Mouse (Mus musculus) myocyte (in vitro differentiated cells): Measurements from ENCODE around the gene Olfr578. TPM values are rescaled to one million over a fixed set of nuclear protein-coding genes. Genes with fewer than 3 reads are reported as not detected.

Source experiments
- H3K27me3 ChIP-seq: one replicate; pipeline ENCODE4 v1.6.1; 2011; ENCODE audit not compliant: control insufficient read depth, insufficient read depth, insufficient read length
- H3K36me3 ChIP-seq: one replicate; pipeline ENCODE4 v1.6.1; 2011; ENCODE audit not compliant: control insufficient read depth, insufficient read depth
- H3K4me2 ChIP-seq: one replicate; pipeline ENCODE4 v1.6.1; 2011; ENCODE audit warnings: low read depth, control low read depth
- H3K4me3 ChIP-seq: one replicate; pipeline ENCODE4 v1.5.1; 2011; ENCODE audit warnings: mild to moderate bottlenecking, control low read depth, moderate library complexity
- H3K79me2 ChIP-seq: one replicate; pipeline ENCODE4 v1.6.1; 2011; ENCODE audit not compliant: control insufficient read depth, insufficient read depth
- H3ac ChIP-seq: one replicate; pipeline ENCODE4 v1.6.1; 2011; ENCODE audit not compliant: control insufficient read depth, insufficient read length
- CEBPB ChIP-seq: IDR thresholded peaks from 2 replicates; pipeline ENCODE4 v1.6.1; 2011; ENCODE audit warnings: mild to moderate bottlenecking, moderate library complexity; ENCODE audit not compliant: poor library complexity, insufficient read depth, severe bottlenecking
- E2F4 ChIP-seq: IDR thresholded peaks from one replicate; pipeline ENCODE4 v1.6.1; 2011; ENCODE audit warnings: mild to moderate bottlenecking, control low read depth, moderate library complexity; ENCODE audit not compliant: insufficient read depth
- MAX ChIP-seq: IDR thresholded peaks from one replicate; pipeline ENCODE4 v1.6.1; 2011; ENCODE audit warnings: low read depth, mild to moderate bottlenecking, control low read depth
- MYOD1 ChIP-seq, 3 experiments: IDR thresholded peaks; one replicate each; pipeline ENCODE4 v1.6.1; 2011; ENCODE audit warnings: control low read depth in 2 of 3, low read depth in 2 of 3, mild to moderate bottlenecking in 2 of 3, moderate library complexity in 1 of 3; ENCODE audit not compliant: insufficient read length in 2 of 3, control insufficient read depth in 1 of 3
- MYOG ChIP-seq, 3 experiments: IDR thresholded peaks; one replicate each; pipeline ENCODE4 v1.6.1; 2011; ENCODE audit warnings: control low read depth in 2 of 3, low read depth in 2 of 3, mild to moderate bottlenecking in 2 of 3; ENCODE audit not compliant: insufficient read length in 2 of 3, control insufficient read depth in 1 of 3, insufficient read depth in 1 of 3
- POLR2A ChIP-seq: IDR thresholded peaks from one replicate; pipeline ENCODE4 v1.6.1; 2011; ENCODE audit warnings: low read depth, mild to moderate bottlenecking, control low read depth, moderate library complexity; ENCODE audit not compliant: insufficient read length
- POLR2AphosphoS2 ChIP-seq: IDR thresholded peaks from one replicate; pipeline ENCODE4 v1.6.1; 2011; ENCODE audit warnings: low read depth, control low read depth; ENCODE audit not compliant: insufficient read length
- REST ChIP-seq: IDR thresholded peaks from one replicate; pipeline ENCODE4 v1.6.1; 2011; ENCODE audit warnings: mild to moderate bottlenecking, control low read depth, moderate library complexity; ENCODE audit not compliant: insufficient read depth, insufficient read length
- SRF ChIP-seq: IDR thresholded peaks from one replicate; pipeline ENCODE4 v1.6.1; 2011; ENCODE audit warnings: low read depth; ENCODE audit not compliant: control insufficient read depth, insufficient read length
- TCF12 ChIP-seq: IDR thresholded peaks from one replicate; pipeline ENCODE4 v1.6.1; 2011; ENCODE audit warnings: mild to moderate bottlenecking, control low read depth; ENCODE audit not compliant: poor library complexity, insufficient read depth, severe bottlenecking
- TCF3 ChIP-seq: IDR thresholded peaks from one replicate; pipeline ENCODE4 v1.6.1; 2011; ENCODE audit warnings: low read depth, control low read depth; ENCODE audit not compliant: insufficient read length
- USF1 ChIP-seq: IDR thresholded peaks from one replicate; pipeline ENCODE4 v1.6.1; 2011; ENCODE audit warnings: low read depth, mild to moderate bottlenecking, control low read depth, moderate library complexity
- polyA plus RNA-seq: library from polyadenylated mRNA; unstranded; fragments of >200 nt; fragmentation: generic; extraction: Trizol; gene quantifications from one replicate; pipeline ENCODE4 v1.2.1, GENCODE M21; 2012; ENCODE audit warnings: missing spikeins

The Olfr578 gene
- polyA plus RNA-seq, 1 experiment, result not detected

DNA sequence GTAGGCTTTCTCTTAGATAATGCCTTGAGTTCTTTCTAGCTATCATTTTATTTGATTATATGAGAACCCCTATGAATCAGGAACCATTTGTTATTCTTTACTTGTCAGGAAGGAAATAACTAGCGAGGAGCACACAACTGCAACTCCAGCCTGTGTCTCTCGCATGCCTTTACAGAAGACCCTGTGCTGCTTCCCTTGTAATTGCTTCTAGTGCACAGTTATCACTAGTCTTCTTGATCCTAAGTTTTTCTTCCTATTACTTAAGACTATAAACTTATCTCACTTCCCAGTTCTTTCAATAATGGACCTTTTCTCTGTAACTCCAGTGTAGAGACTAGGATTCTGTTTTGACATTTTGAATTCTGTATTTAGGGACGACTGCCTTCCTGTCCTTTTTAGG lies 31.0 kb downstream of the Olfr578 start:
- Histone ChIP-seq H3K27me3 (no peaks in the 10 kb centered on the region), H3K79me2 (no peaks in the 10 kb centered on the region), H3K4me3 (no peak overlapping the region), H3K36me3 (no peaks in the 10 kb centered on the region), H3K4me2 (no peak overlapping the region), H3ac (no peak overlapping the region)
- TF ChIP-seq CEBPB (no peak), POLR2A (no peak), E2F4 (no peak), SRF (no peak), MYOD1 (IDR thresholded peaks at IDR 0.05; ENCODE audit: control insufficient read depth in 1 of 3, insufficient read length in 2 of 3, low read depth in 2 of 3) (no peak), MYOG (IDR thresholded peaks at IDR 0.05; ENCODE audit: control insufficient read depth in 1 of 3, insufficient read depth in 1 of 3, insufficient read length in 2 of 3, low read depth in 2 of 3) (no peak), POLR2AphosphoS2 (no peak), TCF12 (no peak), MAX (no peak), TCF3 (no peak), USF1 (no peak), REST (no peak)

DNA sequence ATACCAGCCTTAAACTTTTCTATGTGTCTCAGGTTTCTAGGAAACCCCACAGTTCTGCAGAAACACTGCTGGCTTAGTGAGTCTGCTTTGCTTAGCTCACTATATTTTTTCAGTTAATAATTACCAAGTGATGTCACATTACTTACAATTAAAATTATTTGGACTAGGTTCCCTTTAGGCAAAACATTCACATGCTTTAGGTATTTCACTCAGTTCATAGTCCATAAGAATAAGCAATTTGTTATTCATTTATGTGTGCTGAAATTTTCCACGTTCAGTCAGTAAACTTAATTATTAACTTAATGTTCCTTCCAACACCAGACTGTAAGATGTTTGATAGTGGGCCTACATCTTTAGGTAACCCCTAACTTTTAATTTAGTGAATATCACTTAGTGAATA lies 38.4 kb downstream of the Olfr578 start:
- Histone ChIP-seq H3K79me2 (no peaks in the 10 kb centered on the region), H3K4me3 (no peak overlapping the region), H3K36me3 (no peaks in the 10 kb centered on the region), H3ac (no peak overlapping the region), H3K27me3 (no peaks in the 10 kb centered on the region), H3K4me2 (no peak overlapping the region)
- TF ChIP-seq REST, result no peak
- no peak for TF ChIP-seq E2F4
- no peak for TF ChIP-seq MAX
- no peak for TF ChIP-seq TCF3
- TF ChIP-seq SRF, result no peak
- no peak for TF ChIP-seq MYOD1 (IDR thresholded peaks at IDR 0.05; ENCODE audit: control insufficient read depth in 1 of 3, insufficient read length in 2 of 3, low read depth in 2 of 3)
- TF ChIP-seq CEBPB, result no peak
- TF ChIP-seq USF1, result no peak
- no peak for TF ChIP-seq POLR2AphosphoS2
- TF ChIP-seq POLR2A, result no peak
- no peak for TF ChIP-seq TCF12
- no peak for TF ChIP-seq MYOG (IDR thresholded peaks at IDR 0.05; ENCODE audit: control insufficient read depth in 1 of 3, insufficient read depth in 1 of 3, insufficient read length in 2 of 3, low read depth in 2 of 3)

DNA sequence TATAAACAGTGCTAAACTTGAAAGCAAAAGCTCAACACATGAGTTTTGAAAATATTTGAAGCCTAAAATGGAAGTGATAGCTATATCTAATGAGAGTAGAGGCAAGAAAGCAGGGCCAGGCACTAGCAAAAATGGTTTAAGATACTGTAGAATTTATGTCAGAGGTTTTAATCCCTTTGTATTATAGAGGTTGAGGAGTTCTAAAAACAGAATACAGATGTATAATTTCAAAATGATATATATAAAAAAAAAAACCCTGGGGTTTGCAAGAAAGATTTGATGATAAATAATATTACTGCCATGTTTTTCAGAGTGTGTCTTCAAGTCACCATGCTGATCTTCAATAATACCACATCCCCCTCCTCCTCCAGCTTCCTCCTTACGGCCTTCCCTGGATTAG lies 41.0 kb downstream of the Olfr578 start, which contains the start of gene Olfr574:
Gene Olfr574, plus strand, starts transcription at position 301 of the 400 bp plus-strand sequence.
- no peaks in the 10 kb centered on the region for H3K79me2 ChIP-seq
- H3ac ChIP-seq, result no peak within 1 kb of the TSS
- H3K4me2 ChIP-seq, result no peak within 1 kb of the TSS
- no peaks in the 10 kb centered on the region for H3K27me3 ChIP-seq
- H3K36me3 ChIP-seq, result no peaks in the 10 kb centered on the region
- TF ChIP-seq TCF3 (no peak), TCF12 (no peak), MYOG (IDR thresholded peaks at IDR 0.05; ENCODE audit: control insufficient read depth in 1 of 3, insufficient read depth in 1 of 3, insufficient read length in 2 of 3, low read depth in 2 of 3) (no peak), SRF (no peak), REST (no peak), MAX (no peak)
- H3K4me3 ChIP-seq, result no peak within 1 kb of the TSS

DNA sequence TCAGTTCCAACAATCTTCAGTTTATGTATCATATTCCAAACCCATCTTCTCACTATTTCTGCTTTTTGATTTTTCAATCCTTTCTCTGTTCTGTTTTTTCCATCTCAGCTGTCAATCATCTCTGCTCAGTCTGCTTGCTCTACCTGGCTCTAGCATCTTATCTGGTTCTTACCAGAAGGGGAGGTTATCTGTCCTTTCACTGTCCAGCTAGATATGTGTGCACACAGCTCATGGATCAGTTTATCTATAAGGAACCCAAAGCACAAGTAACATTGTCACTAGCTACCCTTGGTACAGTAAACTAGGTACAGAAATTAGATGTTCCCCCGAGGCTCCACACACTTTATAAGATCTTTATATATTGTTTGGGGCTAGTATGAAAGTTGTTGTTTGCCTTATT lies 45.7 kb downstream of the Olfr578 start:
- no peak overlapping the region for H3ac ChIP-seq
- no peak overlapping the region for H3K4me2 ChIP-seq
- H3K4me3 ChIP-seq, result no peak overlapping the region
- H3K27me3 ChIP-seq, result no peaks in the 10 kb centered on the region
- no peak for TF ChIP-seq E2F4
- no peak for TF ChIP-seq MAX
- no peak for TF ChIP-seq MYOG (IDR thresholded peaks at IDR 0.05; ENCODE audit: control insufficient read depth in 1 of 3, insufficient read depth in 1 of 3, insufficient read length in 2 of 3, low read depth in 2 of 3)
- no peaks in the 10 kb centered on the region for H3K79me2 ChIP-seq
- no peaks in the 10 kb centered on the region for H3K36me3 ChIP-seq

DNA sequence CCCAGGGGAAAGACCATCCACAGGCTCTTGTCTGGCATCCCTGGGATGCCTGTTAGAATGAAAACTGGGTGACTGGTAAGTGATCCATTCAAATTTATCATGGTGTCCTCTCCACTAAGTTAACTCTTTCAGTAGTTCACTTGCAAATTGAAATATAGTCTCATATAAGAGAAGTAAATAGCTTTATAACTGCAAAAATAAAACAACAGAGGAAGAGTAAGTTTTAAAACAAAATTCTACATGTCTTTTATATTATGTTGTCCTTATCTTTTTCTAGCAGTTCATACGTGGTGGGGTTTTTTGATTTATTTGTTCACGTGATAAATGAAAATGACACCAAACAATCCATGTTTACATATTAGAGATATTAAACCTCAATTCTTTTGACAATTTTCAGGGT lies 46.6 kb downstream of the Olfr578 start, which contains the start of gene Olfr573-ps1:
Gene Olfr573-ps1, minus strand, starts transcription at position 101 of the 400 bp plus-strand sequence.
- Histone ChIP-seq H3K27me3 (no peaks in the 10 kb centered on the region), H3K36me3 (no peaks in the 10 kb centered on the region), H3K79me2 (no peaks in the 10 kb centered on the region), H3ac (no peak within 1 kb of the TSS), H3K4me3 (no peak within 1 kb of the TSS), H3K4me2 (no peak within 1 kb of the TSS)
- TF ChIP-seq MYOD1 (IDR thresholded peaks at IDR 0.05; ENCODE audit: control insufficient read depth in 1 of 3, insufficient read length in 2 of 3, low read depth in 2 of 3) (no peak), TCF3 (no peak), TCF12 (no peak), REST (no peak), USF1 (no peak), SRF (no peak), MAX (no peak), E2F4 (no peak), POLR2A (no peak), MYOG (IDR thresholded peaks at IDR 0.05; ENCODE audit: control insufficient read depth in 1 of 3, insufficient read depth in 1 of 3, insufficient read length in 2 of 3, low read depth in 2 of 3) (no peak), CEBPB (no peak)

Other genes starting within 250 kb of the Olfr578 start
- not detected for gene Olfr560, start 230.0 kb downstream of the Olfr578 start, polyA plus RNA-seq
- not detected for gene Olfr78, start 229.9 kb downstream of the Olfr578 start, polyA plus RNA-seq
- gene Olfr561, start 218.1 kb downstream of the Olfr578 start, polyA plus RNA-seq, result not detected
- gene Olfr564, start 185.8 kb downstream of the Olfr578 start, polyA plus RNA-seq, result not detected
- not detected for gene Olfr566, start 130.6 kb downstream of the Olfr578 start, polyA plus RNA-seq
- not detected for gene Olfr568, start 112.2 kb downstream of the Olfr578 start, polyA plus RNA-seq
- not detected for gene Olfr569, start 98.4 kb downstream of the Olfr578 start, polyA plus RNA-seq
- gene Olfr570, start 94.7 kb downstream of the Olfr578 start, polyA plus RNA-seq, result not detected
- gene Olfr571, start 71.8 kb downstream of the Olfr578 start, polyA plus RNA-seq, result not detected
- not detected for gene Olfr572, start 64.9 kb downstream of the Olfr578 start, polyA plus RNA-seq
- not detected for gene Olfr573-ps1, start 46.7 kb downstream of the Olfr578 start, polyA plus RNA-seq
- gene Olfr574, start 40.9 kb downstream of the Olfr578 start, polyA plus RNA-seq, result not detected
- not detected for gene Olfr575, start 30.5 kb downstream of the Olfr578 start, polyA plus RNA-seq
- not detected for gene Olfr576, start 26.7 kb downstream of the Olfr578 start, polyA plus RNA-seq
- not detected for gene Olfr577, start 13.4 kb downstream of the Olfr578 start, polyA plus RNA-seq
- gene Olfr582, start 48.7 kb upstream of the Olfr578 start, polyA plus RNA-seq, result not detected
- gene Olfr583, start 62.0 kb upstream of the Olfr578 start, polyA plus RNA-seq, result not detected
- not detected for gene Olfr584, start 92.6 kb upstream of the Olfr578 start, polyA plus RNA-seq
- not detected for gene Olfr585, start 108.4 kb upstream of the Olfr578 start, polyA plus RNA-seq
- gene Olfr586, start 136.3 kb upstream of the Olfr578 start, polyA plus RNA-seq, result not detected
- gene Olfr588-ps1, start 151.6 kb upstream of the Olfr578 start, polyA plus RNA-seq, result not detected
- not detected for gene Olfr589, start 167.0 kb upstream of the Olfr578 start, polyA plus RNA-seq
- gene Olfr591, start 189.0 kb upstream of the Olfr578 start, polyA plus RNA-seq, result not detected
- gene Olfr592, start 195.5 kb upstream of the Olfr578 start, polyA plus RNA-seq, result not detected
- not detected for gene Olfr593, start 222.5 kb upstream of the Olfr578 start, polyA plus RNA-seq
- not detected for gene Olfr594, start 227.7 kb upstream of the Olfr578 start, polyA plus RNA-seq